Mouse (Mus musculus) forebrain, embryonic 11.5 days (tissue): ENCODE data around the gene Cd96. TPM values are rescaled to one million over a fixed set of nuclear protein-coding genes. Genes with fewer than 3 reads are reported as not detected.

Source experiments
- ATAC-seq: fragments of 200-750 bp; cut with Nextera tagmentation; replicated peaks from 2 replicates; pipeline ENCODE4 v1.8.0; 2017; ENCODE audit warnings: moderate TSS enrichment; ENCODE audit not compliant: low FRiP score
- DNase-seq: peaks from one replicate; pipeline ENCODE4 v3.0.0-alpha.2; 2017; ENCODE audit warnings: low spot score
- H3K27ac ChIP-seq: fragments of 300-500 bp; sonication (generic); 2 replicates; pipeline ENCODE4 v1.5.1; 2014; ENCODE audit warnings: low read depth, low read length
- H3K27me3 ChIP-seq: fragments of 300-500 bp; sonication (generic); 2 replicates; pipeline ENCODE4 v1.6.1; 2014; ENCODE audit warnings: mild to moderate bottlenecking, low read length, mixed read lengths; ENCODE audit not compliant: control insufficient read depth, insufficient read depth
- H3K36me3 ChIP-seq: fragments of 300-500 bp; sonication (generic); 2 replicates; pipeline ENCODE4 v1.6.1; 2014; ENCODE audit warnings: mild to moderate bottlenecking, low read length, moderate library complexity, mixed read lengths; ENCODE audit not compliant: control insufficient read depth, insufficient read depth
- H3K4me1 ChIP-seq: fragments of 300-500 bp; sonication (generic); replicated peaks from 2 replicates; pipeline ENCODE4 v1.6.1; 2014; ENCODE audit warnings: low read length, mixed read lengths; ENCODE audit not compliant: control insufficient read depth, insufficient read depth
- H3K4me2 ChIP-seq: fragments of 300-500 bp; sonication (generic); 2 replicates; pipeline ENCODE4 v1.6.1; 2014; ENCODE audit warnings: low read depth, mild to moderate bottlenecking, low read length, moderate library complexity, mixed read lengths; ENCODE audit not compliant: severe bottlenecking
- H3K4me3 ChIP-seq: fragments of 300-500 bp; sonication (generic); 2 replicates; pipeline ENCODE4 v1.5.1; 2014; ENCODE audit warnings: low read depth, low read length
- H3K9ac ChIP-seq: fragments of 300-500 bp; sonication (generic); 2 replicates; pipeline ENCODE4 v1.6.1; 2014; ENCODE audit warnings: low read length
- H3K9me3 ChIP-seq: fragments of 300-500 bp; sonication (generic); 2 replicates; pipeline ENCODE4 v1.6.1; 2016; ENCODE audit warnings: low read length, mixed read lengths; ENCODE audit not compliant: control insufficient read depth
- WGBS: fragments of 180-500 bp; shearing (Covaris S2); extraction: QIAGEN DNeasy Blood & Tissue Kit; methylation state at CpG from one replicate; pipeline ENCODE4 v1.1.7; 2014; 5-methylcytosine and 5-hydroxymethylcytosine counted together
- polyA plus RNA-seq: library from polyadenylated mRNA; unstranded; fragments of >200 nt; fragmentation: Nextera tagmentation; extraction: Ambion mirVana; gene quantifications from 2 replicates; pipeline ENCODE4 v1.2.1, GENCODE M21; 2014

Gene Cd96
- polyA plus RNA-seq, 1 experiment from 2014 or later, result not detected

DNA sequence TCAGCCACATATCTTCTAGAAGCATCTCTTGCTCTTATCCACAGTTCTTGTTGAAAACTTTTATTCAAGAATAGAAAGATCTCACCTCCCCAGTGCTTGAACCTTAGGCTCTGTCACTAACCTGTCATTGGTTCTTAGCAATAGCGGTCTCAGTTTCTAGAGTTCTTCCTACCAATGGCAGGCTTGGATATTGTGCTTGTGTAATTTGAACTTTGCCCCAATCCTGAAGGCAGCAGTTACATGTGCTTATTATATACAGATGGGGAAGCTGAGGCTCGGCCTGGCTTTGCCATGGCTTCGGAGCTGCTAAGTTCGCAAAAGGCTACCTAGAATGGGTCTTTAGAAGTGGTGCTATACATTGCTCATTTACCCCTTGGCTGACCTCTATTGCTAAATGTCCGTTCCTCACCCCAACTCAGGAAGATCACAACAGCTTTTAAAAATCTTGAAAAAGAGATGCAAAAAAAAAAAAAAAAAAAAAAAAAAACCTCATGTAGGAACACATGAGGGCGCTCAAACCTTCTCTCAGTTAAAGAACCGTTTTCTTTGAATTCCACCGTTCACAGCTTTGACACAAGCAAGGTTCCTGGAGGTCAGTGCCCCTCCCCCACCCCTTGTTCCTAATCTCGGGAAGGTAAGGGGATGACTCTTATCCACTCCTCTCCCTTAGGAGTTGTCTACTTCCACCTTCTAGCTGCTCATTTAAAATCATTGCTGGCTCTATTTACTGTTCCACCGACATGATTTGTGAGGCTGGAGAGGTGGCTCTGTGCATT lies 129.0 kb downstream of the Cd96 start:
- no peak overlapping the region for H3K27ac ChIP-seq
- 50% methylated on average over 10 of the region's 10 CpGs for WGBS
- H3K9me3 ChIP-seq, result no peaks in the 10 kb centered on the region
- H3K9ac ChIP-seq, result no peak overlapping the region
- peaks cover 4% of the 10 kb centered on the region; the same call in 1 of the 2 replicates for H3K4me1 ChIP-seq
- H3K27me3 ChIP-seq, result no peaks in the 10 kb centered on the region
- no peak overlapping the region for H3K4me3 ChIP-seq
- DNase-seq (no peak), ATAC-seq (no peak)
- H3K4me2 ChIP-seq, result no peak overlapping the region
- no peaks in the 10 kb centered on the region for H3K36me3 ChIP-seq

- no peak for DNase-seq
- 46% methylated on average over 1 of the region's 1 CpGs for WGBS
These were observed 133.8 kb downstream of the Cd96 start for GRCm38 (mm10) chr16:45986236-45986635.

More at GRCm38 (mm10) chr16:45986236-45986635, 133.8 kb downstream of the Cd96 start:
- H3K9me3 ChIP-seq, result no peaks in the 10 kb centered on the region
- no peak overlapping the region for H3K4me3 ChIP-seq
- no peak overlapping the region for H3K4me2 ChIP-seq
- H3K4me1 ChIP-seq, result no peaks in the 10 kb centered on the region
- no peak overlapping the region for H3K9ac ChIP-seq
- no peaks in the 10 kb centered on the region for H3K27me3 ChIP-seq
- ATAC-seq, result no peak
- no peak overlapping the region for H3K27ac ChIP-seq
- no peaks in the 10 kb centered on the region for H3K36me3 ChIP-seq

Other genes with a start within 250 kb of the Cd96 start
- gene Phldb2, start 166.7 kb downstream of the Cd96 start, polyA plus RNA-seq, result 29.0 and 31.5 TPM in 2 replicates
- gene Plcxd2, start 110.0 kb downstream of the Cd96 start, polyA plus RNA-seq, result 6.2 and 8.1 TPM in 2 replicates
- 3.7 and 4.7 TPM in 2 replicates for gene Gm4737, start 34.8 kb upstream of the Cd96 start, polyA plus RNA-seq